Mouse (Mus musculus) megakaryocyte, embryonic 14.5 days (primary cell): ENCODE measurements around the gene Bach2.

Source experiments
- FLI1 ChIP-seq: IDR thresholded peaks from 2 replicates; pipeline ENCODE4 v1.6.1; 2012; ENCODE audit warnings: low read length, inconsistent platforms, mixed read lengths
- GATA1 ChIP-seq: IDR thresholded peaks from 3 replicates; pipeline ENCODE4 v1.6.1; 2012; ENCODE audit warnings: mixed read lengths, low read length, inconsistent platforms, borderline replicate concordance

DNA sequence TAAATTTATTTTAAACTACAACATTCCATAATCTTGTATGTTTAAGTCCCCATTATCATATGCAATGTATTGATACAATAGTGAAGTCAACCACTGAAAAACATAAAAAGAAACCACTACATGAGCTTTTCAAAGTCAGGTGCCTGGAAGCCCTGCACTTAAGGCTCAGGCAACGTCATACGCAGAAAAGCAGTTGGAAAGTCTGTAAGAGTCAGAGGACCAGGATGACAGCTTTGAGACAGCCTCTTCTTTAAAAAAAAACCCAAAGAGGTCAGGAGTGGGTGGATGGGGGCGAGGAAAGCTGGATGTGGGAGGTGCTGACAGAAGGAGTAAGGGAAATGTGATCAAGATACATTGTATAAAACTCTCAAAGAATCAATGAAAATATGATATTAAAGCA, 21.6 kb upstream of the Bach2 start:
- TF ChIP-seq GATA1 (no peak), FLI1 (no peak)
